Mouse (Mus musculus): ENCODE data around the gene Fads1. TPM values are rescaled to one million over a fixed set of nuclear protein-coding genes. Genes with fewer than 3 reads are reported as not detected.

Gene Fads1
- polyA plus RNA-seq, 1 experiment from 2014 or later: 171 TPM

DNA sequence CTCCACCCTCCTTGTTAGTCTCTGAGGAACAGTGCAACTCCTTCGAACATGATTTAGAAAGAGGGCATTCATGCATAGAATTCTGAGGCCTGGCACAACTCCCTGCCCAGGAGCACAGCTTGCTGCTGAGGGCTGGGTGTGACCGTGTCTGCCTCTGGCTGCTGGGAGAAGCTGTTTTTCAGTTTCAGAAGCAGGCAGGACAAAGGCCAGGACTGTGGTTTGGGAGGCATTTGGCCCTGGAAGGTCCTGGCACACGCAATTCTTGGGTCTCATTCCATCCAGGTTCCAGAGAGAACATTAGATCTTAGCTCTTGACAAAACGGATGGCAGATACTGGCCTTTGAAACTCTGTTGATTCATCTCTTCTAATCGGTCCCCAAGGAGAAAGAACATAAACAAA, 12.6 kb downstream of the Fads1 start:
- H3K4me2 ChIP-seq (ENCODE audit: low read depth): no peak overlapping the region
- 83% methylated on average over 5 of the region's 5 CpGs for WGBS
- no peak overlapping the region for H3K4me3 ChIP-seq (ENCODE audit: low read depth, low read length)
- no peak overlapping the region for H3K27ac ChIP-seq (ENCODE audit: low read depth, low read length)
- peaks cover 29% of the 10 kb centered on the region for H3K36me3 ChIP-seq (ENCODE audit: control insufficient read depth, insufficient read depth, low read length)
- H3K4me1 ChIP-seq (ENCODE audit: control insufficient read depth, insufficient read depth, low read length): no peaks in the 10 kb centered on the region
- DNase-seq (ENCODE audit: low spot score) (no peak), ATAC-seq (ENCODE audit: insufficient read depth, low FRiP score, low TSS enrichment) (no peak)
- no peak overlapping the region for H3K9ac ChIP-seq (ENCODE audit: low read length)
- no peaks in the 10 kb centered on the region for H3K27me3 ChIP-seq (ENCODE audit: control insufficient read depth, insufficient read depth, low read length)
- H3K9me3 ChIP-seq (ENCODE audit: control insufficient read depth, low read length): no peaks in the 10 kb centered on the region

DNA sequence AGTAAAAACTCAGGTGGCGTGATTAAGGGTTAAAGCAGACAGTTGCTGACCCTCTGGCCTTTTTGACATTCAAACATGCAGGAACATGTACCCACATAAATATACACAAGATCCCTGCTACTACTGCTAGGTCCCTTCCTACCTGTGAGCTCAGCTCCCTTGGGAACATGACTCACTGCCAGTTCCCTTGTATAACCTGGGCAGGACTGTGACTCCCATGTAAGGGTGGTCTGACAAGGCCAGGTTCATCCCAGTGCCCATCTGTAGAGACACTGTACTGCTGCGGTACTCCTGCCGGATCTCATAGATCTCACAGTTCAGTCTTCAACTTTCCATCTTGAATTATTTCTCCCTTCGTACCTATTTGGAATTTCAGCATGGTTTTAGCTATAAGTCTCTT, 14.4 kb downstream of the Fads1 start:
- ATAC-seq (ENCODE audit: insufficient read depth, low FRiP score, low TSS enrichment) (no peak), DNase-seq (ENCODE audit: low spot score) (no peak)
- Histone ChIP-seq H3K36me3 (ENCODE audit: control insufficient read depth, insufficient read depth, low read length) (peaks cover 28% of the 10 kb centered on the region), H3K9ac (ENCODE audit: low read length) (no peak overlapping the region), H3K4me2 (ENCODE audit: low read depth) (no peak overlapping the region), H3K9me3 (ENCODE audit: control insufficient read depth, low read length) (no peaks in the 10 kb centered on the region), H3K4me1 (ENCODE audit: control insufficient read depth, insufficient read depth, low read length) (no peaks in the 10 kb centered on the region), H3K27ac (ENCODE audit: low read depth, low read length) (no peak overlapping the region), H3K27me3 (ENCODE audit: control insufficient read depth, insufficient read depth, low read length) (no peaks in the 10 kb centered on the region), H3K4me3 (ENCODE audit: low read depth, low read length) (no peak overlapping the region)
- WGBS: 94% methylated on average over 4 of the region's 4 CpGs

DNA sequence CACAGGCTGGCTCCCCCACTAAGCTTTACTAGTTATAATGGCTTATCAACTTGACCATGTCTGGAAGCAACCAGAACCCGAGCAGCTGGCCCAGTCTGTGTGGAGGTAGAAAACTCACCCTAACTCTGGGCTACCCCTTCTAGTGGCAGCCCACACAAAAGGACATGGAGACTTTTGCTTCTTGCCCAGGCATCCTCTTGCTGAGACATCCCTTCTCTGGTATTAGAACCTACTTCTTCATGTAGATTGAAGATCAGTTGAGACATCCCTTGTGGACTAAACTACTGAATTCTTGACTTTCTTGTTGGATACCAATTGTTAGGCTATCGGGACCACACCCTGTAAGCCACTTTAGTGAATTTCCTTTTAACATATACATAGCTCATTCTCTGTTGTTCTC, 15.6 kb downstream of the Fads1 start:
- Histone ChIP-seq H3K27ac (ENCODE audit: low read depth, low read length) (no peak overlapping the region), H3K9me3 (ENCODE audit: control insufficient read depth, low read length) (no peaks in the 10 kb centered on the region), H3K4me3 (ENCODE audit: low read depth, low read length) (no peak overlapping the region), H3K36me3 (ENCODE audit: control insufficient read depth, insufficient read depth, low read length) (peaks cover 20% of the 10 kb centered on the region), H3K27me3 (ENCODE audit: control insufficient read depth, insufficient read depth, low read length) (no peaks in the 10 kb centered on the region), H3K9ac (ENCODE audit: low read length) (no peak overlapping the region), H3K4me2 (ENCODE audit: low read depth) (no peak overlapping the region), H3K4me1 (ENCODE audit: control insufficient read depth, insufficient read depth, low read length) (peaks cover 8% of the 10 kb centered on the region)
- ATAC-seq (ENCODE audit: insufficient read depth, low FRiP score, low TSS enrichment) (no peak), DNase-seq (ENCODE audit: low spot score) (no peak)
- WGBS: 83% methylated on average over 2 of the region's 2 CpGs

DNA sequence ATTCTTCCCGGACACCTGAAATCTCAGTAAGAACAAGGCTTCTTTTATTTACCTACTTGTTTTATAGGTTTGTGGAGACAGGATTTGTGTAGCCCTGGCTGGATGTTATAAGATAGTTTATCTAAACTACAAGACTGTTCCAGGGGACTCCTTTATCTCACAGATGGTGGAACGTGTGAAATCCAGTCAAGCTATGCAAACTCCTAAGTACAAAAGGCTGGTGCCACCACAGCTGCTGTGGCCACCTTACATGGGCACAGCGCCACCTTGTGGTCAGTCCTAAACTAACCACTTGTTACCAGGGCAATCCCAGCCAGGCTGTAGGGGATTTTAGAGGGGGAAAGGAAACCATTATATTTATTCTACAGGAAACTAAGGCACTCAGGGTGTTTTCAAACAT, 16.0 kb downstream of the Fads1 start:
- no peak overlapping the region for H3K27ac ChIP-seq (ENCODE audit: low read depth, low read length)
- DNase-seq (ENCODE audit: low spot score): peak; percentile 85
- H3K27me3 ChIP-seq (ENCODE audit: control insufficient read depth, insufficient read depth, low read length): no peaks in the 10 kb centered on the region
- H3K9me3 ChIP-seq (ENCODE audit: control insufficient read depth, low read length): no peaks in the 10 kb centered on the region
- peak; percentile 53; the same call in 1 of the 2 replicates for ATAC-seq (ENCODE audit: insufficient read depth, low FRiP score, low TSS enrichment)
- peaks cover 8% of the 10 kb centered on the region for H3K4me1 ChIP-seq (ENCODE audit: control insufficient read depth, insufficient read depth, low read length)
- H3K36me3 ChIP-seq (ENCODE audit: control insufficient read depth, insufficient read depth, low read length): peaks cover 16% of the 10 kb centered on the region
- H3K9ac ChIP-seq (ENCODE audit: low read length): no peak overlapping the region
- no peak overlapping the region for H3K4me2 ChIP-seq (ENCODE audit: low read depth)
- WGBS: 30% methylated on average over 3 of the region's 3 CpGs
- H3K4me3 ChIP-seq (ENCODE audit: low read depth, low read length): no peak overlapping the region

DNA sequence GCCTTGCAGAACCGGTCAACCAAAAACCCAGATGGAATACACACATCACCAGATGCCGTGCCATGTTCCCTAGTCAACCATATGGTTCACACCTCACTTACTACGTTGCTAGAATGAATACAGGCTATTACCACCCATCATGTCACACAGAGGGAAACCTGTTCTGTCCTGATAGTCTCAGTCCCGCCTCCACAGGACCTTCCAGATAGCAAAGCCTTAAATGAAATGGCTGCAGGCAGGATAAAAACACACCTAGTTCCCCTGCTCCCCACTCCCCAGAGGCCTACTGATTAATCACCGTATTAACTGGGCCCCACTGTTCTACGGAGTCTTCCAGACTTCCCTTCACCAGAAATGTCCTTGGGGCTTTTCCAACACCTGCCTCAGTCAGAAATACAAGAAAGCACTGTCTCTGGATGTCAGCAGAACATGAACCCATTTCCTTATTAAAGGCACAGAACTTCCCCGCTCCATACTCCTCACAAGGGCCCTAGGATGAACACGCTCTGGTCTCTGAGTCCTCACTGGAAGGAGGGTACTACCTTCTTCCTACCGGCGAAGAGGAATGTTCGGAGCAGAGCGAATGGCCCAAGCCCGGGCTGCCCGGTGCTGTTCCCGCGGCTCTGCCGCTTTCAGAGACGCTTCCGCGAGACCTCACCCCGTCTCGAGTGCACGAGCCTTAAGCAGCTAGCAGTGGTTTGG, 20.6 kb downstream of the Fads1 start:
- H3K27ac ChIP-seq (ENCODE audit: low read depth, low read length): peak overlapping the region; percentile 63; the same call in 1 of the 2 replicates
- 2% methylated on average over 23 of the region's 23 CpGs for WGBS
- no peak for DNase-seq (ENCODE audit: low spot score)
- no peaks in the 10 kb centered on the region for H3K27me3 ChIP-seq (ENCODE audit: control insufficient read depth, insufficient read depth, low read length)
- peak overlapping the region; percentile 92 for H3K4me3 ChIP-seq (ENCODE audit: low read depth, low read length)
- peak overlapping the region; percentile 88 for H3K9ac ChIP-seq (ENCODE audit: low read length)
- H3K4me1 ChIP-seq (ENCODE audit: control insufficient read depth, insufficient read depth, low read length): peaks cover 13% of the 10 kb centered on the region
- H3K4me2 ChIP-seq (ENCODE audit: low read depth): peak overlapping the region; percentile 82
- peaks cover 6% of the 10 kb centered on the region for H3K36me3 ChIP-seq (ENCODE audit: control insufficient read depth, insufficient read depth, low read length)
- no peak; the same call in 1 of the 2 replicates for ATAC-seq (ENCODE audit: insufficient read depth, low FRiP score, low TSS enrichment)
- no peaks in the 10 kb centered on the region for H3K9me3 ChIP-seq (ENCODE audit: control insufficient read depth, low read length)

DNA sequence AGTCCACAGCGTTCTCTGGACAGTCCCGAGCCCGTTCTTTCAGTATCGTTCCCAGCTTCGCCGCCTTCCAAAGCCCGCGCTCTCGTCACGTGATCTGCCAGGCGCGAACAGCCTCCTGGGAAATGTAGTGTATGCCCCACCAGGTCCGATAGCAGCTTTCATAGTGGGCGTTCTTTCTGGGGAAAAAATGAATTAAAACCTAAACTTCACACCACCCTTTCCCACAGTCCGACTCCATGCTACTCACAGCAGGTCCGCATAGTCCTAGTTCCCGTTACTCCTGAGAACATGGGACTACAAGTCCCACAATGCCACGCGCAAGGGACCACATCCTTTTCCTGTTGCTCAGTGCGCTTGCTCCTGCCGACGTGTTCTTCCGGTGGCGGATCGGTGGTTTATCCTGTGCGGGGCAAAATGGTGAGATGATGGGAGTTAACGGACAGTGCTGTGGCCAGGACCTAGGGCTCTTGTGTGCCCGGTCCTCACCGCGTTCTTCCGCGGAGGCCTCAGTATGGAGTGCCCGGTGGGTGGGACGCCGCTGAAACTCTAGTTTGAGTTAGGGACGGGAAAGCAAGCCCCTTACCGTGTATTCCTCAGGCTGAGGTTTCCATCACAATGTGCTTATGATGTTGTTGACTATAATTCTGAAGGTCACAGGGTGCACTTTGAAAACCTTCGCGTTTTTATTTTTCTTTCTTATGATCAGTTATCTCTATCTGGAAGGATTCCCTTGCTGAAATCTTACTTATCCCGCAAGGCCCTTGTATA, 21.3 kb downstream of the Fads1 start, which contains the start of the genes Tmem258 and Fen1:
Tmem258 (plus strand) TSS at position 167 of the 768 bp plus-strand sequence.
Fen1 (minus strand) TSS at position 322 of the 768 bp plus-strand sequence.
- H3K9ac ChIP-seq (ENCODE audit: low read length): peak within 1 kb of the TSS; percentile 88
- peak within 1 kb of the TSS; percentile 63 for H3K27ac ChIP-seq (ENCODE audit: low read depth, low read length)
- DNase-seq (ENCODE audit: low spot score): peak; percentile 91
- no peaks in the 10 kb centered on the region for H3K27me3 ChIP-seq (ENCODE audit: control insufficient read depth, insufficient read depth, low read length)
- H3K4me3 ChIP-seq (ENCODE audit: low read depth, low read length): peak within 1 kb of the TSS; percentile 92
- under 1% methylated on average over 40 of the region's 40 CpGs for whole genome bisulfite sequencing
- no peaks in the 10 kb centered on the region for H3K9me3 ChIP-seq (ENCODE audit: control insufficient read depth, low read length)
- H3K36me3 ChIP-seq (ENCODE audit: control insufficient read depth, insufficient read depth, low read length): peaks cover 10% of the 10 kb centered on the region
- peak within 1 kb of the TSS; percentile 82 for H3K4me2 ChIP-seq (ENCODE audit: low read depth)
- H3K4me1 ChIP-seq (ENCODE audit: control insufficient read depth, insufficient read depth, low read length): peaks cover 13% of the 10 kb centered on the region
- peak; percentile 92 for ATAC-seq (ENCODE audit: insufficient read depth, low FRiP score, low TSS enrichment)

DNA sequence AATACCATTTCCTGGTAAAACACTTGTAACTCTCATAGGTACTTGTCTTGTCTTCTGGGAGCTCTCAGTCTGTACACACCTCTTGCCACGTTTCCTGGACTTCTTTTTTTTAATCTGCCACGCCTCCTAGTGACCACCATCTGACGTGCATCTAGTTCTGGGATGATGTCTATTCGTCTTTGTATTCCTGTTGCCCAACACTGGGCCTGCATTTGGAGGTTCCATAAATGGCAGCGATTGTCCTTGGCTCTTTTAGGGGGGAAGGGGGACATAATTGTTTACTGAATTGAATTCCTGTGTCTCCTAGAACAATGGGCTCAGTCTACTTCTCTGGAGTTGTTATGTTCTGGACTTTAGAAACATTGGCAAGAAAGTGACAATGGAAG, 21.9 kb downstream of the Fads1 start:
- no peak overlapping the region for H3K27ac ChIP-seq (ENCODE audit: low read depth, low read length)

DNA sequence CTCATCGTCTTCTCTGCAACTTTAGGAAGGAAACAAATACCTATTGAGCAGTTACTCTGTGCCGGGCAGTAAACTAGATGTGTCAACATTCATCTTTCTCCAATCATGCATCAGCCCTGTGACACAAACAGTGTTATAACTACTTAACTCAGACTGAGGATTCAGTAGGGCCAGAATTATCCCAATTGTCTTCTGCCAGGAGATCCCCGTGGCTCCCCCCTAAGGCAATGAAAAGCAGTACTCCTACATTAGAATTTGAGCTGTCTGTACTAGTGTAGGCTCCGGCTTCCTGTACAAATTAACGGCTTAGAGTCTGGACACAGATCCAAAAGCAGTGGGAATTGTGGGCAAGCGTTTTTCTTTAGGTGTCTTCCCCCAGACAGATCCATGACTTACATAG, 22.4 kb downstream of the Fads1 start:
- no peak for DNase-seq (ENCODE audit: low spot score)
- Histone ChIP-seq H3K9me3 (ENCODE audit: control insufficient read depth, low read length) (no peaks in the 10 kb centered on the region), H3K9ac (ENCODE audit: low read length) (no peak overlapping the region), H3K27me3 (ENCODE audit: control insufficient read depth, insufficient read depth, low read length) (no peaks in the 10 kb centered on the region), H3K36me3 (ENCODE audit: control insufficient read depth, insufficient read depth, low read length) (peaks cover 10% of the 10 kb centered on the region), H3K4me1 (ENCODE audit: control insufficient read depth, insufficient read depth, low read length) (peaks cover 13% of the 10 kb centered on the region), H3K27ac (ENCODE audit: low read depth, low read length) (no peak overlapping the region), H3K4me3 (ENCODE audit: low read depth, low read length) (peak overlapping the region; percentile 92; the same call in 1 of the 2 replicates), H3K4me2 (ENCODE audit: low read depth) (peak overlapping the region; percentile 82; the same call in 1 of the 2 replicates)
- WGBS: 71% methylated on average over 6 of the region's 6 CpGs
- no peak for ATAC-seq (ENCODE audit: insufficient read depth, low FRiP score, low TSS enrichment)

More for the DNA sequence above, 21.9 kb downstream of the Fads1 start:
- peaks cover 13% of the 10 kb centered on the region for H3K4me1 ChIP-seq (ENCODE audit: control insufficient read depth, insufficient read depth, low read length)
- WGBS: 3% methylated on average over 5 of the region's 5 CpGs
- peaks cover 10% of the 10 kb centered on the region for H3K36me3 ChIP-seq (ENCODE audit: control insufficient read depth, insufficient read depth, low read length)
- peak overlapping the region; percentile 82 for H3K4me2 ChIP-seq (ENCODE audit: low read depth)
- peak overlapping the region; percentile 88 for H3K9ac ChIP-seq (ENCODE audit: low read length)
- H3K4me3 ChIP-seq (ENCODE audit: low read depth, low read length): peak overlapping the region; percentile 92
- peak; percentile 31 for DNase-seq (ENCODE audit: low spot score)
- H3K27me3 ChIP-seq (ENCODE audit: control insufficient read depth, insufficient read depth, low read length): no peaks in the 10 kb centered on the region
- no peaks in the 10 kb centered on the region for H3K9me3 ChIP-seq (ENCODE audit: control insufficient read depth, low read length)
- no peak for ATAC-seq (ENCODE audit: insufficient read depth, low FRiP score, low TSS enrichment)

Data from neural tube, embryonic 11.5 days (tissue).